Mouse (Mus musculus): ENCODE measurements around the gene Poc1b.

The Poc1b gene

DNA sequence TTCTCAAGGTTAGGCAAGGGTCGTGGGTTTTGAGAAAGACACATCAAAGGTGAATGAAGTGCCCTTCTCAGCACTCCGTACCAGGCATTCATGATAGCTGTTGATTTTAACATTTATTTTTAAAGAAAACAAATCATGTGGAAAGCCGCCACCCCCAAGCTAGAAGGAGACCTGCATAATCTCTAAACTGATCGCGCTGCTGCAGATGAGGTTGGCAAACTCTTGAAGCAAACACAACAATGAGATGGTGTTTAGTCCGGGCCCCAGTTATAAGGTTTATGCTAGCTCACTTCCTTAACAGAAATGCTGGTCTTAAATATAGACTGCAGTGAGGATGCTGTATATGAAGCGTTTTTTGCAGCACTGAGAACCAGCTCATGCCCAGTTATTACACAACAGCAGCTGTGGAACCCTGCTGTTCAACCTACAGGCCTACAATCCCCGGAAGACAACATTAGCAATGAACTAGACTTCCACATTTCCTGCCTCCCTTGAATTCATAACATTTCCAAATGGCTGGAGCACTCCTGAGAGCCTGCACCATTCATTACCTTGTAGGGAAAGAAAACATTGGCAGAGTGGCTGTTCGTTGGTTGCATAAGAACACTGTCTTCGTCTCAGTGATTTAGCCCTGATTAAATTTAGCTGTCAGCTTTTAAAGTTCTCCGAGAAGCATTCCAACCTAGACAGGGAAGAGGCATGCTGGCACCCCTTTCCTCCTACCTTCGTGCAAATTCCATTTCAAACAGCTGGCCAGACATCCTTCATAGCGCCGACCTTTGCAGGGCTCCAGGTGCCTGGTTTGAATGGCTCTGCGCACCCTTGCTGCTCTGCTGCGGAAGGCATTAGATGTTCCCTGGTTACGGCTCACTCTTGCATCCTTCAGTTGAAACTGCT lies 121.4 kb downstream of the Poc1b start:
- DNase-seq (ENCODE audit: low spot score in 2 of 2), result no peak

DNA sequence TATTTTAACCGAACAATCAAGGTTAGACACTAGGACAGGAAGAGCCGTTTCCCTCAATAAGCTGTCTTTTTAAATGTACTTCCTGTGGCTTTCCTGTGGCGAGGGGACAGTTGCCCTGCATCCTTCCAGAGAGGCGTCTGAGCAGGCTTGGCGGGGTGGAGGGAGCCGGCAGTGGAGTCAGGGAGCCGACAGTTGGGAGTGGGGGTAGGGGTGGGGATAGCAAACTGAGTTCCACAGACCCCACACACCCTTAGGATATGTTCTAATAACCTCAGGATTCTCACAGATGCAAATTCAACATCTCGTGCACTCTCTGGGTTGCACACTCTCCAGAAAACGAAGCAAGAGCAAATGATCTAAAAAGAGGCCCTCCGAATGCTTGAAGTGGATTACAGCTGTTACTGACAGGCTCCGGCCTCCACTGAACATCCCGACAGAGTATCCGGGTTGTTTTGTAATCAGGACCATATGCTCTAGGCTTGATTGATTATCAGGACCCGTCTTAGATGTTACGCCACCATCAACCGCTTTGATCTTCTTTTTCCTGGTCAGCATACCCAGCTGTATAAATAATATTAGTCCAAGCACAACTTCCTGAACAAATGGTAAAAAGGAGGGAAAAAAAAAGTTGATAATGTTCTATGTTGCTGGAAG lies 122.3 kb downstream of the Poc1b start:
- DNase-seq (ENCODE audit: low spot score in 2 of 2), result no peak

GRCm38 (mm10) chr10:99232518-99233227 lies 125.8 kb downstream of the Poc1b start:
- DNase-seq (ENCODE audit: low spot score in 2 of 2), result no peak

DNA sequence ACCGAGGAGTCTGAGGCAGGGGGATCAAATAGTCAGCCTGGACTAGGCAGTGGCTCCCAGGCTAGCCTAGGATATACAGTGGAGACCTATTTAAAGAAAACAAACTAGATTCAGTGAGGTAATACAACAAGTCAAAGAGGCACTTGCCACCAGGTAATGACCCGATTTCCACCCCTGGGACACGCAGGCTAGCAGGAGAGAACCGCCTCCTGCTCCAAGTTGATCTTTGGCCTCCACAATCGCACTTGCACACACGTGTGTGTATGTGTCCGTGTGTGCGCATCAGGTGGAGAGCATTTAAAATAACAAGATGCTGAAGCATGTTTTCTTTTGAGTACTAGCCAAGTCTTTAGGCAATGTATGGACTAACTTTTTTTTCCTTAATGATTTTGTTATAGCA lies 127.5 kb downstream of the Poc1b start:
- no peak for DNase-seq (ENCODE audit: low spot score in 2 of 2)

GRCm38 (mm10) chr10:99235081-99235480 lies 128.2 kb downstream of the Poc1b start:
- no peak for DNase-seq (ENCODE audit: low spot score in 2 of 2)

DNA sequence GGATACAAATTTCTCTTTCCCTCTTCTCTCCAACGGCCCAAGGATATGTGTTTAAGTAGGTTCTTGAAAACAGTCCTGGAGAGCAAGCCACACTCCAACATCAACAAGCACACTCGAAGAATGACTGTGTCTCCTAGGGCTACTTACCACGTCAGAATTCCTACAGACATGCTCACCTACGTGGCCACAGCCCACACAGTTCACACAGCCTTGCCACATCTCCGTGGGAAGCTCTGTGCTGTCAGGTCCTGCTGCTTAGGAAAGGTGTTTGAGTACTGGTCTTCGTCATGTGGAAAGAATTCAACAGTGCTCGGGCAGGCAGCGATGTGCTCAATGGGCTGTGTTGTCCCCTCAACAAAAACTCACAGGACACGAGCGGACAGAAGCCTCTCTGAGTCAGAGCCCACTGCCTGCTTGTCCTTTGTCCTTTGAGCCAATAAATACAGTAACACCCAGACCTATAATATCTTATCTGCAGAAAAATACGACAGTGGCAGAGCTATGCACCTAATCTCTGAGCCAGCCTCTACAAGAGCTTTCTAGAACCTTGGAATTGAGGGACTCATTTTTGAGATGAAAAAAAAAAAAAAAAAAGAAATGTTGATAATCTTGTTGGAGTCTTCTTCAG lies 130.5 kb downstream of the Poc1b start:
- no peak for DNase-seq (ENCODE audit: low spot score in 2 of 2)

DNA sequence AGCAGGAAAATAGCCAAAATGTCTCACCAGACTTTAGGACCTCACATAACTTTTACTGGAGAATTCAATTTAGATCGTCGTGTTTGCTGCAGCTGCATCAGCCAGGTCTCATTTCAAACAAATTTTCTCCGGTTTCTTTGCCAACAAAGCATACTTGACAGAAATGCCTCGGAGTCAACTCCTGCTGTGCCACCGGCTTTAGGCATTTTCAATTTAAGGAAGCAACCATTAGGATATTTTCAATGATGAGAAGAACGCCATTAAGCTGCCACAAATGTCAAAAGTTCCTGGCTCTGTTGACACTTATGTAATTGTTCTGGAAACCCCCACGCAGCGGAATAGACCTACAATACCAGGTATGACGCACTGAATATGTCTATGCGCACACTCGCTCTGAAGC lies 131.7 kb downstream of the Poc1b start:
- no peak for DNase-seq (ENCODE audit: low spot score in 2 of 2)

- DNase-seq (ENCODE audit: low spot score in 2 of 2), result no peak
These were observed 134.5 kb downstream of the Poc1b start for GRCm38 (mm10) chr10:99241284-99241828.

DNA sequence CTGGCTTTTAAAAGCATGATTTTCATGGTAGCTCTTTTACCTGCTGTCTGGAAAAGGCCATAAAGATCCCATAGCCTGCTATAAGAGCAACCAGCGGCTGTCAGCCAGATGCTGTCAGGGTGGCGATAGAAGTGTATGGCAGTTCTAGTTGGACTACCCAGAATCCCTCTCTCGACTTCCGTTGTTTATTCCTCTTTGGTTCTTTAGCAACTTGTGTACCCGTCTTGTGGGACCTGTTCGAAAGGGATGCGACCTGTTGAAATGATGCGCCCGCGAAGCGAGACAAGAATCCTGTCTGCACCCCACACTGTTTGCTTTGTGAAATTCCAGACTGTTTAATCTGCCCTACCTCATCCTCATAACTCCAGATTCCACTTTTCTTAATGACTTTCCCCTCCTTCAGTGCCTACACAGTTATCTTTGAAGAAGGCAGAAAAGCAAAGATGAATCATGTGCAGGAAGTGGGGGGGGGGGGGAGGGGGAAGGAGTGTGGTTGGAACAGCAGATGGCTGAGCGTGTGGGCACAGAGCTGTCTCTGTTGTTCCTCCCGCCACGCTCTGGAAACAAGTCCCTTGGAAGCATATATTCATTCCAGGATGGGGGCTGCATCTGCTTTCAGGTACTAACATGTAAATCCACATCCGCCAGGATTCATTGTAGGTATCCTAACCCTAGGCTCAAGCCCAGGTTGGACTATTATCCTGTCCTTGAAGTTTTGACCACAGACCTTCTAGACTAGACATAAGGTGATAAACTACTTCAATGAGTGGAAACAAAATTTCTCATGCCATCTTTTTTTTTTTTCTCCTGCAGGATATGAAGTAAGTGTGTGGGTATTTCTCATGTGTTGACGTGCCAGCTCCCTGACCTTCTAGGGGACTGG lies 135.2 kb downstream of the Poc1b start:
- peak in 1 of 2 experiments; percentile 24 for DNase-seq (ENCODE audit: low spot score in 2 of 2)

GRCm38 (mm10) chr10:99242721-99243120 lies 135.9 kb downstream of the Poc1b start:
- no peak for DNase-seq (ENCODE audit: low spot score in 2 of 2)

DNA sequence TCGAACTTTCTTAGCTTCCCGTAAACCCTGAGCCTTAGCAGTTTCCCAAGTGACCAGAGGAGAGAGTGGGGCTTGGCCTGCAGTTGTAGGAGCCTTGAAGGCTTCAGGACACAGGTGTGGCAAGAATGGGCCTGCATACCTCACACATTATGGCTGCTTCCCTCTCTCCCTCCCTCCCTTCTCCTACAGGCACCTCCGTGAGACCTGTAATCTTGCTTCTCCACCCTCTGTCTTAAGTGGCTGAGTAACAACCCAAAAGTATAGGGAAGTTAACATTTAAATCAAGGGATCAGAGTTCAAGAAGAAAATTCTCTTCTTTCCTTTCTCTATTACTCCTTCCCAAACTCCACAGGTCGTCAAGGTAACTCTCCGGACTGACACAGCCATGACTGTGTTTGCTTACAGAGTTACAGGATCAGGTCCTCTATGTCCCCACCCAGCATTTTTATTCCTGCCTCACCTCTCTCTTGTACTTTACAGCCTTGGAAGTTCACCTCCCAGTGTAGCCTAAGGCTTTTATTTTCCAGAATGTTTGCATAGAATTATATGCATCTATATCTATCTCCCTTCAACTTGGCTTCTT lies 137.2 kb downstream of the Poc1b start:
- no peak for DNase-seq (ENCODE audit: low spot score in 2 of 2)

- DNase-seq (ENCODE audit: low spot score in 2 of 2), result no peak
These were observed 137.9 kb downstream of the Poc1b start for GRCm38 (mm10) chr10:99244655-99245260.

DNA sequence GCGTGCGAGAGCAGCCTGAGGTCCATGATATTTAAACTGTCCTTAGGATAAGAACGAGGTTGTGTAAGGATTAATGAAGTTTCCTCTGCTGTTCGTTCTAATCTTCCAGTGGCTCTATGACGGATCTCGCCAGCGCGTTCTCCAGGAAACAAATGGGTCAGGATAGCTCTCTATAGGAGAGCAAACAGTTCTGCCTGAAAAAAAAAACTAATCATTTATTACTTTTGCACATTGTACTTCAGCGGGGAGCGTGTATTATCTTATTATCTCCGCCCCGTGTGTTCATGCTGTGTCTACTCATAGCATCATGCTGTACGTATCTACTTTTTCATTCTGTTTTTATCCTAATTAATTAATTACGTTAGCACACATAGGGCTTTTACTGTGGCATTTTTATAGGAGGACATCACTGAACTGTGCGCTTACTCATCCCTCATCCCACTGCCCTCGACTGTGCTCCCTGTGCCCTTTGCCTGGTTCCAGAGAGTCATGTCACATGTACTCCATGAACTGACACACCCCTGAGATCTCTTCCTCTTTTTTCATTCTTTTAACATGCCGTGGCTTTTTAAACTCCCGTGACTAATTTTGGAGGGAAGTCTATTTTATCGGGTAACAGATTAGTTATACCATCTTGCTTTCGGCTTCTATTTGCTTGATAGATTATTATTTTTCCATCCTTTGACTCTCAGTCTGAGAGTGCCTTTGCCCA lies 140.1 kb downstream of the Poc1b start:
- no peak for DNase-seq (ENCODE audit: low spot score in 2 of 2)

All from spleen, postnatal 36 days (tissue).